Mouse (Mus musculus): ENCODE data around the gene Cdc25b.
"Not testable (repeated sequence)": the region's sequence is repeated elsewhere in the genome, so short reads cannot be mapped to it uniquely, and the experiment has no call there.

The Cdc25b gene

DNA sequence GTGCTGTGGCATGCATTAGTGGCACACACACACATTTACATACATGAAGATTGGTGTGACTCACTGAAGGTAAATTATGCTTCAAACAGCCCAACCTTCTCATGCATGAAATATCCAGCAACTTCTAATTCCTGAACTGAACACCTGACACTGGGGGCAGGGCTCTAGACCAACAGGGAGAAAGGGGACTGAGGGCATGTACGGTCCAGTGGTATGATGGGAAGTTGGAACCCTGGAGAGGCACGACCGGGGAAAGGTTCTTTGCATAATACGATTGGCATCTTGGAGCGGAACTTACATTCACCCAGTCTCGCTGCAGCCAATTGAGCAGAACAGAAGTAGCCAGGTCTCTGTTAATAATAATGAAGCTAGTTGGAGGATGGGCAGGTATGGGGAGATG, 38.4 kb downstream of the Cdc25b start:
- no peak for DNase-seq (ENCODE audit: low spot score)

DNA sequence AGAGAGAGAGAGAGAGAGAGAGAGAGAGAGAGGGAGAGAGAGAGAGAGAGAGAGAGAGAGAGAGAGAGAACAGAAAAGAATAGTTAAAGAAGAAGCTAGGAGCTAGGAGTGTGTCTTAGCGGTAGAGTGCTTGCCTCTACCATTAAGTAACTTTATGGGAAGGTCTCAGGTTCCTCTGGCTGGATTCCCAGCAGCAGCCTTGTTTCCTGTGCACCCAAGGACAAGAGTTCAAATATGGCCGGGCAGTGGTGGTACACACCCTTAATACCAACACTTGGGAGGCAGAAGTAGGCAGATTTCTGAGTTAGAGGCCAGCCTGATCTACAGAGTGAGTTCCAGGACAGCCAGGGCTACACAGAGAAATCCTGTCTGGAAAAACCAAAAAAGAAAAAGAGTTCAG, 39.9 kb downstream of the Cdc25b start:
- not testable (repeated sequence) for DNase-seq (ENCODE audit: low spot score)

DNA sequence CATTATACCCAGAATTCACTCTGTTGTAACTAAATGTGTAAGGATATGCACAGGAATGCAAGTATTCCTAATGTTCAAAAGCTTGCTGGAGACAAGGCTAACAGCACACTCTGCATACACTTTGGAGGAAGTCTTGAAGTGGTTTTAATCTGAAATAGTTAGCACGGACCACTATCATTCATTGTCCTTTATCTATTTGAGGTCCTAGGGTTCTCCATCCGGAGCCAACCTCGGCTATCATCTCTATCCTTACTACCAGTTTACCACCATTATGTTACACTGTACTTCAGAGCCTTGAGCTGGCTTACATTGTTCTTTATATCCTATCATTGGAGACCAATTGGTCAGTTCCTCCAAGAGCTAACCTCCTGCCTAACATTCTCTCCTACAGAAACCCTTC, 40.5 kb downstream of the Cdc25b start:
- DNase-seq (ENCODE audit: low spot score): no peak

DNA sequence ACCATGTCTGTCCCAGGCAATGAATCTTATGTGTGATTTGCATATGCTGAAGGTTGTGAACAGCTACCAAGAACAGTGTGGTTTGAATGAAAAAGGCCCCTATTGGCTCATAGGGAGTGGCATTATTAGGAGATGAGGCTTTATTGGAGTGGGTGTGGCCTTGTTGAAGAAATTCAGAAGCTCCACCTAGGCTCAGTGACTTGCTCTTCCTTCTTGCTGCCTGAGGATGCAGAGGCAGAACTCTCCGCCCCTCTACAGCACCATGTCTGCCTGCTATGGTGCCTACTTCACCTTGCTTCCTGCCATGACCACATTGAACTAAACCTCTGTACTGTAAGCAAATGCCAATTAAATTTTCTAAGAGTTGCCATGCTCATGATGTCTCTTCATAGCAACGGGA, 45.8 kb downstream of the Cdc25b start:
- DNase-seq (ENCODE audit: low spot score): no peak

DNA sequence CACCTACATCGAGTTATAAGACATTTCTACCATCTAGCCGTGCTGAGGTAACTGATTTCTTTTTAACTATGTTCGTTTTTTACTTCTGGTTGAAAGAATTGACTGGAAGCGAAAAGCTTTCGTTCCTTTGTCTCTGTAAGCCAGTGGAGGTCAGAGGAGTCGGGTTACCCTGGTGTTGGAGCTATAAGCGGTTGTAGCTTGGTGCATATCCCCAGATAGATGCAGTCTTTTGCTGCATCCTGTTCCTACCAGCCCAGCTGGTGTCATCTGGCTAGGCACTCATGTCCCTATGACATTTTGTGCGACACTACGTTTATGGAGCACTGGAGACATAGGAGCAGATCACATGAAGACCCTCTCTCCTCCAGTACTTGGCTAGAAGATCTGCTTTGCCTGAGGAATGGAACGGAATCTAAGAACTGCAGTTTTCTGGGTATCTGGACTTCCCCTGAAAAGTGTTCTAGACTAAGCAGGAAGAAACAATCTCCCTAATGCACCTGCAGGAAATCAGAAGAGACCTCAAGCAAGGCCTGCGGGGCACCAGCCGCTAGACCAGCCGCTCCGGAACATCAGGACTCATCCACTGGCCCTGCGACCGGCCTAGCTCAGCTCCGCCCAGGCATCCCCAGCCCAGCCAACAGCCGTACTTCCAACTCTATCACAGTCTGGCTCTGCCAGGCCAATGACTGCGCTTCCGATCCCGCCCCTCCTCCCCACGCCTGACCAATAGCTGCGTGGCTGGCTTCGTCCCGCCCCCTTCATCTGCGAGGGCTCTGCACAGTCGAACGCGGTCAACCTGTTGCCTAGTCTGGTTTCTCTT, 46.8 kb downstream of the Cdc25b start, which contains the start of gene Mavs:
TSS of gene Mavs (plus strand) at position 757 of the 820 bp plus-strand sequence.
- peak; percentile 96 for DNase-seq (ENCODE audit: low spot score)

DNA sequence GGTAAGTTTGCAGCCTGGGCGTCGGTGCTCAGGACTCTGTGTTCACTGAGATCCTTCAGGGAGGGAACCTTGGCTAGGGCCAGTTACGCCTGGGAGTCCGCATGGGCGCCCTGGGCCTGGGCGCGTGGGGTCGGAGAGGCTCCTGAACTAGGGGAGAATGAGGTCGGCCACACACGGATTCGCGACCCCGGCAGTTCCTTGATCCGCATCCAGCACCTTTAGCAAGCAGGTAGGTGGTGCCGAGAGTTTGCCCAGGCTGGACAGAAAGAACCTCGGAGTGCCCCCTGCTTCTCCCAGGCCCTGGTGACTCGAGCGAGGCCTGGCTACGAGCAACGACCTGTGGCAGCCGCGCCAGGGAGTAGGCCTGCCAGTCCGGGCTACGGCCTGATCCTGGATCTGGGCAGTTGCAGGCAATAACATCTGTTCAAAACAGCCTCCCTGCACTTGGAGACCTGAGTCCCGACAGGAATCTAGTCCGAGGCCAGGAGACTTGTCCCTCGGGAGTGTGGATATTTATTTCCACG, 47.4 kb downstream of the Cdc25b start:
- DNase-seq (ENCODE audit: low spot score): peak; percentile 65

DNA sequence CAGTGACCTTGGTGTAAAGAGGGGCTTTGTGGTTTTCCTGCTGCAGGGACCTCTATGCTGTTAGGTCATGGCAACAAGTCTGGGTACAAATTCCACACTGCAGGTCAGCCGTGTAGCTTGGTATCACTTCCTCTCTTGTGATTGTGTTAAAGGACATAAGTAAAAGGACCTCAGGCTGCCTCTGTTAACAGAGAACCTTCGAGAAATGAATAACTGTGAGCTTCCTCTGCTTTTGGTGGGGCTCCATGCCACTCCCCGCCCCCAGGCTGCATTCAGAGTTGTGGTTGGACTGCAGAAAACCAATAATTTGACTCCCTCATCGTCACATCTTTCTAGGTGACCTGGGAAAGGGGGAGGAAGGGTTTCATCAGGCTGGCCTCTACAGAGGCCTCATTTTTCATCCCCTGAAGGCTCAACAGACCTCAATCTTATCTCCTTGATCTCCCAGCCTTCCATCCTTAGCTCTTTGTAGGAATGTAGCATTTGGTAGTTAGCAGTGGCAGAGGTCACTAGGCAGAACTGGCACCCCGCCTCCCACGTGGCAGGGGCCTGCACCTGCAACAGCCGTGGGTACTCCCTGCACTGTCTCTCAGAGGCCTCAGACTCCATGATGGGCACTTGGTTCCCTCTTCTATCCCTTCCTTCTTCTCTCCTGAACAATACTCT, 48.4 kb downstream of the Cdc25b start:
- no peak for DNase-seq (ENCODE audit: low spot score)

DNA sequence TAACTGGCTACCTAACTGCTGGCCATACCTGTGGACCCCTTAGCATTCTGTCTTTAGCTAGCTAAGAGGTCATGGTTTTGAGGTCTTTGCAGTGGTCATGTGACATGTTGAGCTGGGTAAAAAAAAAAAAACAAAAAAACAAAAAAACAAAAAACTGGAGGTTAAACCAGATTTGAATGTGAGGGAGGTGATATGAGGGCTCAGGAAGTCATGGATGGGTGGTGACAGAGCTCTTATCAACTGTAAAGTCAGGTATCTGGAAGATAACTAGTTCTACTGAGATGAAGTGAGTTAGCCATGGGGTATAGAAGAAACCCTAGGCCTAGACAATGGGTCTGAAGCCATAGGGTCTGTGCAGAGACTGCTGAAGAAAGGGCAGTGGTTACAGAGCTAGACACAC, 55.4 kb downstream of the Cdc25b start:
- no peak for DNase-seq (ENCODE audit: low spot score)

DNA sequence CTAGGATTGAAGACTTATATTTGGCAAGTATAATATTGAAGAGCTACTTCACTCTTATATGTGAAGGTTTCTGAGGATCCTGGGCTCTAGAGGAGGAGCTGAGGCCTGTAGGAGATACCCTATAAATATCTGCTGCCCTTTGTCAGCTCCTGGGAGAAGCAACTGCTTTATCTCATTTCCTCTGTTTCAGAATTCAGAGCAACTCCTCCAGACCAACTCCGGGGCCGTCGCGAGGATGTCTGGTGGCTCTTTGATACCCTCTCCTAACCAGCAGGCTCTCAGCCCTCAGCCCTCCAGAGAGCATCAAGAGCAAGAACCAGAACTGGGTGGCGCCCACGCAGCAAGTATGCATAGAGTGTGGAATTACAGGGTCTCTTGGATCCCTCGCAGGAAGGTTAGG, 56.2 kb downstream of the Cdc25b start:
- no peak for DNase-seq (ENCODE audit: low spot score)
